Mouse (Mus musculus): ENCODE measurements around the gene Palm2.

DNA sequence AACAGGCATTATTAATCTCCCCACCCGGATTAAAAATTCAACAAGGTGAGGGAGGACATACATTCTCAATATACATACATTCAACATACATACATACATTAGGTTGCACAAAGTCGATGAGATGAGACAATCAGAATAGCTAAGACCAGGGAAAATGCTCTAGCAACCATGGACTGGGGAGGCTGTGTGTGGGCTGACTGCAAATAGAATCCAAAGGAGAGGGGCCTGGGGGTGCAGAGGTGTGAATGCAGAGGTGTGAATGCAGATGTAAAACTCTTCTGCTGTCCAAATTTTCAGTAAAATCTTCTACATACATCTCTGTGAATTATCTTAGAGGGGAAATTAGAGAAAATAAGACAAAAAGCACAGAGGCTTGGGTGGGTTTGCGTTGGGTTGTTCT lies 253.5 kb downstream of the Palm2 start:
- TF ChIP-seq POLR2A (IDR thresholded peaks at IDR 0.05; ENCODE audit: extremely low read depth, insufficient read depth, low read length) (no peak), CTCF (IDR thresholded peaks at IDR 0.05; ENCODE audit: extremely low read depth, insufficient read depth, low read length) (no peak)
